Mouse (Mus musculus) kidney, embryonic 14.5 days (tissue): ENCODE data around the gene Frs2. TPM values are rescaled to one million over a fixed set of nuclear protein-coding genes. Genes with fewer than 3 reads are reported as not detected.
"Not testable (repeated sequence)": the region's sequence is repeated elsewhere in the genome, so short reads cannot be mapped to it uniquely, and the experiment has no call there.

Experiments
- ATAC-seq: fragments of 200-750 bp; cut with Nextera tagmentation; 2 replicates; pipeline ENCODE4 v1.8.0; 2017; ENCODE audit warnings: moderate number of reproducible peaks, mild to moderate bottlenecking, moderate TSS enrichment, moderate library complexity; ENCODE audit not compliant: low FRiP score, low TSS enrichment
- H3K27ac ChIP-seq: fragments of 300-500 bp; sonication (generic); 2 replicates; pipeline ENCODE4 v1.5.1; 2014; ENCODE audit warnings: low read depth, mild to moderate bottlenecking, low read length, moderate library complexity, mixed read lengths
- H3K27me3 ChIP-seq: fragments of 300-500 bp; sonication (generic); 2 replicates; pipeline ENCODE4 v1.6.1; 2014; ENCODE audit warnings: mild to moderate bottlenecking, low read length; ENCODE audit not compliant: control insufficient read depth, insufficient read depth
- H3K36me3 ChIP-seq: fragments of 300-500 bp; sonication (generic); 2 replicates; pipeline ENCODE4 v1.6.1; 2014; ENCODE audit warnings: low read length, mixed read lengths; ENCODE audit not compliant: control insufficient read depth, insufficient read depth
- H3K4me1 ChIP-seq: fragments of 300-500 bp; sonication (generic); 2 replicates; pipeline ENCODE4 v1.6.1; 2014; ENCODE audit warnings: low read length, mixed read lengths; ENCODE audit not compliant: control insufficient read depth, insufficient read depth
- H3K4me2 ChIP-seq: fragments of 300-500 bp; sonication (generic); replicated peaks from 2 replicates; pipeline ENCODE4 v1.6.1; 2014; ENCODE audit warnings: low read depth, mild to moderate bottlenecking, low read length
- H3K4me3 ChIP-seq: fragments of 300-500 bp; sonication (generic); 2 replicates; pipeline ENCODE4 v1.5.1; 2014; ENCODE audit warnings: mild to moderate bottlenecking, low read length
- H3K9ac ChIP-seq: fragments of 300-500 bp; sonication (generic); 2 replicates; pipeline ENCODE4 v1.6.1; 2014; ENCODE audit warnings: low read depth, mild to moderate bottlenecking, low read length, moderate library complexity
- H3K9me3 ChIP-seq: fragments of 300-500 bp; sonication (generic); 2 replicates; pipeline ENCODE4 v1.6.1; 2016; ENCODE audit warnings: low read length; ENCODE audit not compliant: control insufficient read depth
- WGBS: fragments of 180-500 bp; shearing (Covaris S2); extraction: QIAGEN DNeasy Blood & Tissue Kit; methylation state at CpG from one replicate; pipeline ENCODE4 v1.1.7; 2014; 5-methylcytosine and 5-hydroxymethylcytosine counted together
- polyA plus RNA-seq: library from polyadenylated mRNA; unstranded; fragments of >200 nt; fragmentation: Nextera tagmentation; extraction: Ambion mirVana; gene quantifications from 2 replicates; pipeline ENCODE4 v1.2.1, GENCODE M21; 2014

Frs2 gene
- polyA plus RNA-seq, 1 experiment from 2014 or later, result 28.0 TPM

- no peak for ATAC-seq
- peaks cover 32% of the 10 kb centered on the region for H3K4me1 ChIP-seq
- WGBS, result 89% methylated on average over 2 of the region's 2 CpGs
- no peak overlapping the region for H3K4me3 ChIP-seq
- H3K9me3 ChIP-seq, result no peaks in the 10 kb centered on the region
- no peak overlapping the region for H3K4me2 ChIP-seq
- H3K27me3 ChIP-seq, result no peaks in the 10 kb centered on the region
- no peaks in the 10 kb centered on the region for H3K36me3 ChIP-seq
- no peak overlapping the region for H3K9ac ChIP-seq
- H3K27ac ChIP-seq, result no peak overlapping the region
Observed at GRCm38 (mm10) chr10:117143311-117143710, 5.0 kb downstream of the Frs2 start.

- WGBS, result 67% methylated on average over 7 of the region's 7 CpGs
- Histone ChIP-seq H3K9me3 (no peaks in the 10 kb centered on the region), H3K27me3 (no peaks in the 10 kb centered on the region), H3K27ac (no peak overlapping the region), H3K4me1 (peaks cover 32% of the 10 kb centered on the region), H3K4me2 (no peak overlapping the region), H3K36me3 (no peaks in the 10 kb centered on the region), H3K9ac (no peak overlapping the region), H3K4me3 (no peak overlapping the region)
- ATAC-seq, result no peak
Observed at GRCm38 (mm10) chr10:117141939-117142552, 6.3 kb downstream of the Frs2 start.

- H3K9ac ChIP-seq, H3K36me3 ChIP-seq, H3K4me3 ChIP-seq, ATAC-seq, H3K9me3 ChIP-seq, H3K27ac ChIP-seq, H3K27me3 ChIP-seq, H3K4me2 ChIP-seq, H3K4me1 ChIP-seq: not testable (repeated sequence)
- WGBS, result 88% methylated on average over 5 of the region's 5 CpGs
Observed at GRCm38 (mm10) chr10:117131506-117131905, 16.8 kb downstream of the Frs2 start.

DNA sequence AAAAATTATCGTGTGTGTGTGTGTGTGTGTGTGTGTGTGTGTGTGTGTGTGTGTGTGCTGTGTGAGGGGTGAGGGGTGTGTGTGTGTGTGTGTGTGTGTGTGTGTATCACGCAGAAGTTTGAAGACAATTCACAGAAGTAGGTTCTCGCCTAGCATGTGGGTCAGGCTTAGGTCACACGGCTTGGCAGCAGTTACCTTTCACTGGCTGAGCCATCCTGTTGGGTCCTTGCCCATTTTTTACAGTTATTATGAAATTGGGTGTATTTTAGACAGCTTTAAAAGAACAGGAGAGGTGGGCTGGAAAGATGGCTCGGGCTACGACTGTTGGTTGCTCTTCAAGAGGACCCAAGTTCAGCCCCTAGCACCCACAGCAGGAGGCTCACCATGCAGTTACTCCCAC, 18.3 kb downstream of the Frs2 start:
- H3K27me3 ChIP-seq, result no peaks in the 10 kb centered on the region
- no peak overlapping the region for H3K27ac ChIP-seq
- no peak overlapping the region for H3K4me2 ChIP-seq
- no peaks in the 10 kb centered on the region for H3K9me3 ChIP-seq
- no peaks in the 10 kb centered on the region; the same call in 1 of the 2 replicates for H3K36me3 ChIP-seq
- H3K9ac ChIP-seq, result no peak overlapping the region
- 0 out of 2 replicates have a peak, but pooled peaks cover 4% of the 10 kb centered on the region for H3K4me1 ChIP-seq
- ATAC-seq, result no peak
- 88% methylated on average over 6 of the region's 6 CpGs for WGBS
- H3K4me3 ChIP-seq, result no peak overlapping the region

DNA sequence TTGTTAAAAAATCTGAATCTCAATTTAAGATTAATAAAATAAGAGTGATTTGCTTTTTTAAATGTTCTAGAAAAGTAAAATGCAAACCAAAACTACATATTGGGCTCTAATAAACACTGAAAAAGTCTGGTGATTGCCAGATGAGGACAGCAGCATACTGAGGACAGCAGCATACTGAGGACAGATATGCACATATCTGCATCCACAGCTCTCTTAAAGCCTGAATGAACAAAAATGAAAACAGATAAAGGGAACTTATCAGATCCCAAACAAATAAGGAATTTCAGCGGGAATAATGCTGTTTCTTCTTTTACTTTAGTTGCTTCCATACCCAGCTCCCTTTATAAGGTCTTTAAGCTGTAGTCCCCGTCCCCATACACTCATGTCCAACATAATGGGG, 19.6 kb downstream of the Frs2 start:
- H3K4me3 ChIP-seq, result no peak overlapping the region
- no peaks in the 10 kb centered on the region; the same call in 1 of the 2 replicates for H3K36me3 ChIP-seq
- no peak overlapping the region for H3K4me2 ChIP-seq
- WGBS, result 89% methylated on average over 2 of the region's 2 CpGs
- no peak overlapping the region for H3K27ac ChIP-seq
- H3K9ac ChIP-seq, result no peak overlapping the region
- 0 out of 2 replicates have a peak, but pooled peaks cover 4% of the 10 kb centered on the region for H3K4me1 ChIP-seq
- H3K27me3 ChIP-seq, result no peaks in the 10 kb centered on the region
- no peaks in the 10 kb centered on the region for H3K9me3 ChIP-seq
- ATAC-seq, result no peak

GRCm38 (mm10) chr10:117127480-117127879, 20.9 kb downstream of the Frs2 start:
- Histone ChIP-seq H3K4me2 (no peak overlapping the region), H3K9me3 (no peaks in the 10 kb centered on the region), H3K27ac (no peak overlapping the region), H3K36me3 (no peaks in the 10 kb centered on the region; the same call in 1 of the 2 replicates), H3K4me3 (no peak overlapping the region), H3K9ac (no peak overlapping the region), H3K4me1 (0 out of 2 replicates have a peak, but pooled peaks cover 4% of the 10 kb centered on the region), H3K27me3 (no peaks in the 10 kb centered on the region)
- no peak for ATAC-seq
- WGBS, result 63% methylated on average over 2 of the region's 2 CpGs

DNA sequence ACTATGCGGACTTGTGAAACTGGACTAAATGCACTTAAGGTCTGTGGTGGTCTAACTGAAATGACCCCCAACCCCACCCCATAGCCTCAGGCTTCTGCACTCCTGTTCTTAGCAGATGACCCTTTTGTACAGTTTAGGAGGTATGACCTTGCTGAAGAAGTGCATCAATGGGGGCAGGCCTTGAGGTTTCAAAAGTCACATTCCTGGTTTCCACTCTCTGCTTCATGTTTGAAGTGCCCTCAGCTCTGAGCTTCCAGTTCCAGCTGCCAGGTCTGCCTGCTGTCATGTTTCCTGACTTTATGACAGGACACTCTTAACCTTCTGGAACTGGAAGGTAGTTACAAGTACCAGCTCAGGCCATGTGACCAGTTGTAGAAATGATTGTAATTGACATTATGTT, 21.6 kb downstream of the Frs2 start:
- Histone ChIP-seq H3K9ac (no peak overlapping the region), H3K27me3 (no peaks in the 10 kb centered on the region), H3K4me1 (0 out of 2 replicates have a peak, but pooled peaks cover 4% of the 10 kb centered on the region), H3K9me3 (no peaks in the 10 kb centered on the region), H3K36me3 (no peaks in the 10 kb centered on the region; the same call in 1 of the 2 replicates), H3K4me3 (no peak overlapping the region), H3K4me2 (no peak overlapping the region), H3K27ac (no peak overlapping the region)
- WGBS, result 100% methylated on average over 1 of the region's 1 CpGs
- ATAC-seq, result no peak

- 79% methylated on average over 4 of the region's 4 CpGs for WGBS
Observed at GRCm38 (mm10) chr10:117126233-117126632, 22.1 kb downstream of the Frs2 start.

DNA sequence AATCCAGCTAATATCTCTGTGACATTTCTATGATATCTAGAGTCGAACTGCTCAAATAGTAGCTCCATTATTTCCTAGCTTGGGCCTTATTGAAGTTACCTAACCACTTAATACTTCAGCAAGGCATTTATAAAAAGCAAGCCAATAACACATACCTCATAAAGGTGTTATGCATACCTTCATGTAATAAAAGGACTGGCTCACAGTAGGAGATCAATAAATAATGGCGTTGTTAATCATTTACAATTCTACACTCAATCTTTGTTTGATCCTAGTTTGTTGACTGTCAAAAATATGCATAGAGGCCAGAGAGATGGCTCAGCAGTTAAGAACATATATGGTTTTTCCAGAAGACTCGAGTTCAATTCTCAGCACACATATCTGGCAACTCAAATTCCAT, 26.9 kb downstream of the Frs2 start:
- Histone ChIP-seq H3K9ac (no peak overlapping the region), H3K4me2 (no peak overlapping the region), H3K36me3 (no peaks in the 10 kb centered on the region), H3K27ac (no peak overlapping the region), H3K4me3 (no peak overlapping the region), H3K4me1 (peaks cover 4% of the 10 kb centered on the region), H3K27me3 (no peaks in the 10 kb centered on the region), H3K9me3 (no peaks in the 10 kb centered on the region)
- ATAC-seq, result no peak
- WGBS, result 85% methylated on average over 3 of the region's 3 CpGs

More at GRCm38 (mm10) chr10:117126233-117126632, 22.1 kb downstream of the Frs2 start:
- no peaks in the 10 kb centered on the region for H3K27me3 ChIP-seq
- 0 out of 2 replicates have a peak, but pooled peaks cover 4% of the 10 kb centered on the region for H3K4me1 ChIP-seq
- H3K4me2 ChIP-seq, result no peak overlapping the region
- no peaks in the 10 kb centered on the region for H3K9me3 ChIP-seq
- no peaks in the 10 kb centered on the region; the same call in 1 of the 2 replicates for H3K36me3 ChIP-seq
- H3K9ac ChIP-seq, result no peak overlapping the region
- H3K27ac ChIP-seq, result no peak overlapping the region
- H3K4me3 ChIP-seq, result no peak overlapping the region
- no peak for ATAC-seq
